Mouse (Mus musculus) gonadal fat pad, adult 2 months (tissue): Measurements from ENCODE around the gene Dennd4a. TPM values are rescaled to one million over a fixed set of nuclear protein-coding genes. Genes with fewer than 3 reads are reported as not detected.

ENCODE experiments used
- DNase-seq: peaks from one replicate; pipeline ENCODE4 v3.0.0-alpha.2; 2012; ENCODE audit warnings: low read depth
- polyA plus RNA-seq: library from polyadenylated mRNA; depleted of rRNA; stranded (reverse); fragments of >200 nt; gene quantifications from 2 replicates; pipeline ENCODE4 v1.2.3, GENCODE M21; 2012

Gene Dennd4a
- polyA plus RNA-seq, 1 experiment: 10.5 TPM

DNA sequence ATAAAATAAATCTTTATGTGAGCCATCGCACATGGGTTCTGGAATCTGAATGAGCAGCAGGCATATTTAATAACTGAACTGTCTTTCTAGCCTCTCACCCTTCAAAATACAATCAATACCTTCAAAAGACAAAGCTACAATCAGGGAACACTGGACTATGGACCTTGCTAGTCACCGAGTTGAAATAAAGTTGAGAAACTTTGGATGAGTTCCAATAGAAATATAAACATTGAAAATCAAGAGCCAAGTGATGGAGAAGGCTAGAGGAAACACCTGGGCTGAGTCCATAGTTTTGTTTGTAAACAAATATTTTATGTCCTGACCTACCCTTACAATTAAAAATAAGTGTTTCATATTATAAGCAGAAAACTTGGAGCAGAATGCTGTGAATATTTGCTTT, 102.8 kb downstream of the Dennd4a start:
- DNase-seq: no peak

DNA sequence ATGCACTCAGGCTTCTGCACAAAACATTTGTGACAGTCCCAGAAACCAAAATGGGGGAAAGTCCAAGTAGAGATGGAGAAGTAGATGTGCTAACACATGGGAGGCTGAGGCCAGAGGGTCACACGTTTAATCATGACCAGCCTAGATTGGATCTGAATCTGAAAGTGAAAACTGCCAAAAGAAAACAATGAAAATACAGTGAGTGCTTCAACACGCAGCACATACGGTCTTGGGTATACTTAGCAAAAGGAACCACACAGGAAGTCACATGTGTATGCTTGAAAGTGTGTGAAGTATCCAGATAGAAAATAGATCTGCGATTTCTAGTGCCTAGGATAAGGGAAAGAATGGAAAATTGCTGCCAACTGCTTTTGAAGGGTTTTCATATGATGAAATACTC, 103.5 kb downstream of the Dennd4a start:
- no peak for DNase-seq

DNA sequence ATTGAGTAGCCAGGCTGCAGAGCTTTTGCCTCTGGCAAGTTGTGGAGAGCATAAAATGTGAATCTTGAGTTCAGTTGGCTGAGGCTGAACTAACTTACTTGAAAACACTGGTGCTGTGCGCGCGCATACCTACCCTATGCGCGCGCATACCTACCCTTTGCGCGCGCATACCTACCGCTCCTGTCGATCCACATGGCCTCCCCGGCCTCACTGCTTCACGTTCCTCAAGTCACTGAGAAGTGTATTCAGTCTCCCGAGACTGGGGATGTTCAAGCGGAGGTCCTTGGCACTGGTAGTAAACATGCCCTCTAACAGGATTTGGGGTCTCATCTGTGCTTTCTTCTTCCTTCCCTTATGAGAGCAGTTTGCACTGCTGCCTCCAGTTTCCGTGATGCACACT, 107.4 kb downstream of the Dennd4a start:
- DNase-seq: peak; percentile 46

DNA sequence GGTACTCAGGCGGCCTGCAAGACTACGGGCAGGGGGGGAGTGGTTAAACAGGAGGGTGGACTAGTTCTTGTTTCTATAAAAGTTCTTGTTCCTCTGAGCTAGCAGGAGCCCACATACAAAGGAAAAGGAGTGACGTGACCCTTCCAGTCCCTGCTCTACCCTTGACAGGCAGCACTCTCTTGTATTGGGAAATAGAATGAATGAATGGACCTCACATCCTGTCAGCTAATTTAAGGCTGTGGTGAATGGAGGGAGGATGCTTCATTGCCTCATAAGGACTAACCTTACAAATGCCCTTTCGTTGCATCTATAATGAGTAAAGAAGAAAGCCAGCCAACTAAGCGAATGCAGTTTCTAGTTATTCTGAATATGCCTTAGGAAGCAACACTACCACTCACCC, 114.6 kb downstream of the Dennd4a start:
- DNase-seq: no peak

DNA sequence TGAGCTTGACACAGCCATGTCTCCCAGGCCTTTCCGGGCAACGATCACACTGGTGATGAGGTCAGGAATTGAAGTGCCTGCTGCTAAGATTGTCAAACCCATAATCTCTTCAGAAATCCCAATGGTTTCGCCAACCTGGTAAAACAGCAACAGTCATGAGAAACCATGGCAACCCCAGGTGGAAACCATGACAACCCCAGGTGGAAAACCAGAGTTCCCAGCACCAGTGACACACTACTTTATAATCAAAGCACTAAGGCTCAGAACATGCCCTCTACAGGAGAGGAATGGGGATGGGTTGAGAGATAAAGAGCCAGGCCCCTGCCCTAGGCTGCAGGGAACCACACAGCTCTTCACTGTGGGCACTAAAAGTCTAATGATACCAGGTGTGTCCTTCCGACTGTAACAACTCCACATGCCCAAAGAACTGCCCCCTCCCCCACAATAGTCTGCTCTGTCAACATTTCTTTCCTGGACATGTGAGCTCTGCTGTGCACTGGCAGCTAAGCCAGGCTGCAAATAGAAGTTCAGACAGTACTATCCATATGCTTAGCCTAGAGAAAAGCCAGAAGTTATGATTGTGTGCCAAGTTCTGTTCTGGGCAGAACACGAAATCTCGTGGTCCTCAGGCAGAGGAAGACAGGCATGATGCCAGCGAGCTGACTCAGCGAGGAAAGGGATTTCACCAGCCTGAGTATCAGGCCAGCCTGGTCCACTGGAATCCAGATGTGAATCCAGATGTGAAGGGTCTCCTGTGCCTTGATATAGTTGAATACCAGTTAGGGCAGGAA, 115.3 kb downstream of the Dennd4a start:
- no peak for DNase-seq

DNA sequence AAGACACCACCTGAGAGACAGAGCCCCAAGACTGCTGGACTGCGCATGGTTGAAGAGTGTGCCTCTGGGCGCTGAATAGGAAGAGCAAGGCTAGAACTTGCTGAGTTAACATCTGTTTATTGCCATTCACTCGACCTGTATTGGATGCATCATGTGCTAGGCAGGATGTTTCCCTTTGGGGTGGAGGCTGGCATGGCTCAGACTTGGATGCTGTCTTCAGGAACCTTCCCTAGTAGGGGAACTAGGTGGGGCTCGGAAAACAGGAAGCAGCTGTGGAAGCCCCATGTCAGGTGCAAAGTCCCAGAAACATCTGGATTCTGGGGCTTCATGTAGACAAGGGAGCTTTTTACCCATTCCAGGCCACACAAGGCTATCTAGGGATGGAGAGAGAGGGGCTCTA, 119.1 kb downstream of the Dennd4a start:
- no peak for DNase-seq

DNA sequence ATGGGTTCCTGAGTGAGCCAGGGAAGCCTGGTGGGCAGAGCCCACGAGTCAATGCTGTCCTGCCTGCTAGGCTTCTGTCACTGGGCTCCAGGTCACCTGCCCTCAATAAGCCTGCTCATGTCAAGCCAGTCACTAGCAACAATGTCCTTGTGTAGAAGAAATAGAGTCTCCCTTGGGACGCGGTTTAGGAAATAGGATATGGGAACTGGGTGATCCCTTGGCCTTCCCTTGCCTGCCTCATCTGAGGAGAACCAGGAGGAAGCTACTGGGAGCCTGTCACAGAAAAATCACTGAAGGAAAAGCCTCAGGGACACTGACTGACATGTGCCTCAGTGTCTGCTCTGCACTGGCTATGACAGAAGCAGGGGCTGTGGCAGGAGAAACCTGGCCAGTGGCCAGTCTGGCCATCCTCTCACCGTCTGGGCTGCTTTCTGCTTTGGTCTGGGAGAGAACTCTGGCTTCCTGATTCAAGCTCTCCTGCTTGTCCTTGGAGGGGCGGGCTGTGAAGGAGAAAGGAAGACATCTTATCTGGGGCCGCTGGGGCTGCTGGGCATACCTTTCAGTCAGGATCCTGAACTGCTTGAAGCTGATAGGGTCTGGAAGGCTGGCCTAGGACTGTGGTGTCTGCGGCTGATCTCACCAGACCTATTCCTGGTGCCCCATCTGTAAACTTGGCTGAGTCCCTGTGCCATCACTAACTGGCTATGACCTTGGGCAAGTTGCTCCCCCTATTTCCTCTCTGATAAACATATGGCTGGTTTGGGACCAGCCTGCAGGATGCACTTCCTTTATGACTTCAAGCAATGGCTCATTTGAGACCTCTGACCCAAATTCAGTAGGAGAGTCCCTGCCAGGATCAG, 120.8 kb downstream of the Dennd4a start:
- DNase-seq: no peak

DNA sequence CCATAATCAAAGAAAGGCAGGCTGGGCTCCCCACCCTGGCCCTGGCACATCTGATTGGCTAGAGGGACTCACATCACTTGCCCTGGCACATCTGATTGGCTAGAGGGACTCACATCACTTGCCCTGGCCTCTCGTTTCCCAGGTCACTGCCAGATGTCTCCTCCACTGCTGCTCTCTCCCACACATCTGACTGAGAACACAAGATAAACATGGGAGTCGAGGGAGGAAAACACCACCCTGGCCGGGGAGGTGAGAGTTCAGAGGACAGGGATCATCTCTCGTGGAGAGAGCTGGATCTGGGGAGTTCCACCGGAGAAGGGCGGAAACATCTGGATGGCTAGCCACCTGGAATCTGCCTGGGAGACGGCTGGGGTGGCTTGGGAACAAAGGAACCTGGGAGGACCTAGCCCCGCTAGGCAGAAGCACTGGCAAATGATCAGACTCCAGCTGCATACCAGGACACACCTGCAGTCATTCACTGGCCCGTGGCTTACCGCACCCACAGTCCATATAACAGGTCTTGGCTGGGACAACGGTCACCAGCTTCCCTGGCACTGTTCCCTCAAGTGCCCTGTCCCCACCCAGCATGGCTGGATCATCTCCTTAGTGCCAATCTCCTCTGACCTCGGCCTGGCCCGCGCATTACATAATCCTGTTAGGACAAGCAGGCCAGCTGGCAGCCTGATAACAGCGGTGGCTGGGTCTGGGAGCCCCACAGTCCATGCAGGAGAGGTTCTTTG, 123.0 kb downstream of the Dennd4a start:
- no peak for DNase-seq

DNA sequence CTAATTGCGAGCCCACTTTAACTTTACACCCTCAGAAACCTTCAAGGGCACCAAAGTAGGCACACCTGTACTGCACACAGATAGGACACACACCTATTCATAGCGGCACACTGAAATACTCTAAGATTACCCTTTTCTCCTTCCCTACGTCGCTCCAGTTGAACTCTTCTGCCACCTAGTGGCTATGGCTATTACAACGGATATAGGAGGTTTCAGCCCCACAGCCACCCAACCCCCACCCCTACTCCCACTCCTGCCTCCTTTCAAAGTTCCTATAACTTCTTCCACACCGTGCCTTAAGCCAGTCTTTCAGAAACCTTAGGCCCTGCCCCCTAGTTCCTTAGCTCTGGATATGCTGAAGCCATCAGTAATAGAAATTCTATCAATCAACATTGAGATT, 125.4 kb downstream of the Dennd4a start:
- no peak for DNase-seq

DNA sequence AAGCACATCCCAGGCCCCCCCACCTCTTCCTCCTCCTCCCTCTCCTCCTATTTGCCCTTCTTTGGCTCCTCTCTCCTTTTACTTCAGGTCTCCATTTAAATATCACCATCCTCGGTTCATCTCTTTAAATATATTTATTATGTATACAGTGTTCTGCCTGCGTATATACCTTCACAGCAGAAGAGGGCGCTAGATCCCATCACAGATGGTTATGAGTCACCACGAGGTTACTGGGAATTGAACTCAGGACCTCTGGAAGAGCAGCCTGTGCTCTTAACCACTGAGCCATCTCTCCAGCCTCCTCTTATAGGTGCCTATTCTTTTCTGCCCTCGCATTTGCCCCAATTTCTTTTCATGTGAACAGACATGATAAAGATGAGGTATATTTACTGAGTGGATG, 126.4 kb downstream of the Dennd4a start:
- DNase-seq: no peak

DNA sequence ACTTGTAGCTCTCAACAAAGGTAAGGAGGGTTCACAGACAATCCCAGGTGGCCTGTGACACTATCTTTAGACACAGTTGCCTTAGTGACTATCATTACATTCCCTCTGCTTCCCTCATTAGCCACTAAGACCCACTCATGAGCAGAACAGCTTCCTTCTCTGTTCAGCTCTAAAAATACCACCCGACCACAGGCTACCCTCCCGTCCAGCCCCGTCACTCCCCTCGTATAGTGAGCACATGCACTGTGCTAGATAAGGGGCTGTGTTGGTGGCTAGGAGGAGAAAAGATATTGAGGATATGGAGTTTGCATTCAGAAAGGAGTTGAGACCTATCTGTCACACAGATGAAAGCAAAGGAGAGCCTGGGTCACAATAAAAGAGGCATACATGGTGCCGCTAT, 127.4 kb downstream of the Dennd4a start:
- DNase-seq: no peak

DNA sequence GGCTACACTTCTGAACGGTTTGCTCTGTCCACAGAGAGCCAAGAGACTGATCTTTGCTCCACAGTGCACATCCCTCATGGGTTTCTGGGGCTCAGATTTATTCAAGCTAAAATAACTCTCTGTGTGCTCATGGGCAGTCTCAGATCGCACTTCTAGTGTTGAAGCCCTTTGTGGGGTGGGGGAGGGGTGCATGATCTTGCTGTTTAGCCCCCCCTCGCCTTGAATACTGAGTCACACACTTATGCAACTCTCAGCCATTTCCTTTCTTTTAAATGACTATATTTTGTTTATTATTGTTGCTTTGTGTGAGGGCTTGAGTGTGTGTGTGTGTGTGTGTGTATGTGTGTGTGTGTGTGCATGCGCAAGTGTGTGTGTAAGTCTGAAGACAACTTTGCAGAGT, 128.1 kb downstream of the Dennd4a start:
- no peak for DNase-seq

DNA sequence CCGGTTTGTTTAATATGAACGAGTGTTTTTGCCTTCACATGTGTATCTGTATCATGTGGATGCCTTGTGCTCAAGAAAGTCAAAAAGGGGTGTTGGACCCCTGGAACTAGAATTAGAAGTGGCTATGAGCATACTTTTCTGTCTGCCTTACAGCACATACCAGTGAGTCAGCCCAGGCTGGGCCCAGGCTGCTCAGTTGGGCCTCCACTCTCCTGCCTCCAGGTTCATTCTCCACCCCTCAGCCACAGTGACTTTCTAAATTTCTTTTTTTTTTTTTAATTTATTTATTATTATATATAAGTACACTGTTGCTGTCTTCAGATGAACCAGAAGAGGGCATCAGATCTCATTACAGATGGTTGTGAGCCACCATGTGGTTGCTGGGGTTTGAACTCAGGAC, 128.7 kb downstream of the Dennd4a start:
- DNase-seq: no peak

DNA sequence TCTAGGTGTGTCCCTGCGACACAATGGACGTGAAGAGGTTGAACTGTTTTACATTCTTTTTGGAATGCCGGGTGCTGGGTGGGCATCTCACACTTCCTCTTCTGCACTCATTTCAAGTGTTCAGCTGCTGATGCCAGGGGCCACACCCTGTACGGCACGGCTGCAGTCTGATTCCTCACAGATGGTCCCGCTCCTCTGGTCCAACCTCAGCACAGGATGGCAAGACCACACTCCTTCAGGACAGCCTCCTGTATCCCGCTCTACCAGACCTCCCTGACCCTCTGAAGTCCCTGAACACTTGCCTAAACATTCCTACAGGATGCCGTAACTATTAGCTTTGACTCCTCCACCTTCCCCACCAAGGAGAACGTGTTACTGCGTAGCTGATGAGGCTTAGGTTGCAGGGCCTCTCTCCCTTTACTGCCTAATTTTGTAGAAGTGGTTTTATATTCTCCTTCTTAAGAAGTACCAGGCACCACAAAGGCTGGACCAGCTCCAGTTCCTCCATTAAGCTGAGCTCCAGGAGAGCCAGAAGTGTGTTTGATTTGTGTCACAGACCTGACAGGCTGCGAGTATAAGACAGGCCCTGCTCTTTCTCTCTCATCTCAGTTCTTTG, 129.7 kb downstream of the Dennd4a start:
- no peak for DNase-seq

DNA sequence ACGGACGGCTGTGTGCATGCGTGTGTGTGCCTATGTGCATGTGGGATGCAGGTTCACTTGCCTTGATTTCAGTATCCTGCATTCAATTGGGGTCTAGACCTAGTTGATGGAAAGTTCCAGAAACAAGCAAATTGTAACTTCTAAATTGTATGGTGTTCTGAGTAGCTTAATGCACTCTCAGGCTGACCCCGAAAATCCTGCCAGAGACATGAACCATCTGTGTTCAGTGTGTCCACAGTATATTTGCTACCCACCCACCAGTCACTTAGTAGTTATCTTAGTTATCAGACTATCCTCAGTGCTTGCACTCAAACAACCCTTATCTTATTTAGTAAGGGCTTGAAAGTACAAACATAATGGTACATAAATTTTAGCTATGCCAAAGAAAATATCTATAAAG, 130.5 kb downstream of the Dennd4a start:
- DNase-seq: no peak

DNA sequence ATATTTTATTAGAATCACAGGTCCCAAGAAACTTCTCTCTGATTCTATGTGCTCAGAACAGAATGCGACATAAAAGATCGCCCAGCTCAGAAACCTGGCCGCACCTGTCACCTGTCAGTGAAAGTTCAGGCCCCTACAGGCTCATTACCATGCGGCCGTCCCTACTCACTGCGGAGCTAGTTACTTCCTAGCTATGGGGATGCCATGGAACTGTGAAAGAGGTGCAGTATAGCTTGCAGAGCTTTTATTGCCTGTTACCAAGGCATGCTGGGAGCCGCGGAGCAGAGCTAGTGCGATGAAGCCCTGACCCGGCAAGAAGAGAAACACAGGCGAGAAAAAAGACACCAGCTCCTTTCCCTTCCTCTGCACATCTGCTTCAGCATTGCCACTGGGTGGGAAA, 132.9 kb downstream of the Dennd4a start:
- no peak for DNase-seq

DNA sequence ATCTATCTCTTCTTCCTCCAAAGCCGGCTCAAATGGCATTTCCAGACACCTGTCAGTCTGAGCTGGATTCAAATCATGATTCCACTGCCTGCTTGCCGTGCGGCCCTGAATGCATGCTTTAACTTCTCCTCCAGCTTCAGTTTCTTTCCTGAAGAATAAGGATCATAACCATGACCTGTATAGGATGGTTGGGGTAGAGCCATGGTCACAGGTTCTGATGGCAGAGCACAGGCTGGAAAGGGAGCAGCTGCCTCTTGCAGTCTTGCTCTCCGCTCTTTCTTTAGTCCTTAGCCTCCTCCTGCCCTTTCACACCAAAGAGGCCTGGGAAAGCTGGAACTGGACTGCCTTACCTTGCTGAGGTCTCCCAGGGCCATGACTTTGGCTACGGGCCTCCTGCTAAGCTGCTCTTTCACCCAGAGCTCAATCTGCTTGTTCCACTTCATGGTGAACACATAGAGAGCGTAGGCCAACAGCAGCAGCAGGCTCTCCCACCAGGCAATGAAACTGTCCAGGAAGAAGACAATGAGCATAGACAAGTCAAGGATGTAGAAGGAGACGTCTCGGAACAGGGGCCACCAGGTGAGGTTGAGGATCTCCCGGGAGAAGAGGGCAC, 136.4 kb downstream of the Dennd4a start:
- DNase-seq: no peak

DNA sequence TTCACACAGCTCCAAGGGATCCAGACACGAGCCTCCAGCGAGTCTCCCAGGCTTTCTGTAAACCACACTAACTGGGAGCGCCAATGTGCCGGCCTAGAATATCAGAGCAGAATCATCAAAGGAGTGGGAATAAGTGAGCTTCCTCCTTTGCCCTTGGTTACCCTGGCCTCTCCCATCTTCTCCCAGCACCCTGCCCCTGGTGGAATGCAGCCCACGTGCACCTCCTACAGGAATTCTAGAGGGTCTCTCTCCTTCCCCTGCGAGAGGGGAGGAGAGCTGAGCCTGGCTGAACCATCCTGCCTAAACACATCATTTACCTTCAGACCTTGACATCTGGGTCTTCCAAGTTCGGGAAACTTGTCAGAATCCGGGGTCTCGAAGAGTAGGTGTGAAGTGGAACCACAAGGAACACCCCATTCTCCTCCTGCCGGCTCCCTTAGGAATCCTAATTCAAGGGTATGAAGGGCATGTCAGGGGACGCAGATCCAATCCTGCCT, 140.1 kb downstream of the Dennd4a start, which contains the start of gene Slc24a1:
Gene Slc24a1 (minus strand): TSS at position 447 of the 497 bp plus-strand sequence.
- DNase-seq: no peak

DNA sequence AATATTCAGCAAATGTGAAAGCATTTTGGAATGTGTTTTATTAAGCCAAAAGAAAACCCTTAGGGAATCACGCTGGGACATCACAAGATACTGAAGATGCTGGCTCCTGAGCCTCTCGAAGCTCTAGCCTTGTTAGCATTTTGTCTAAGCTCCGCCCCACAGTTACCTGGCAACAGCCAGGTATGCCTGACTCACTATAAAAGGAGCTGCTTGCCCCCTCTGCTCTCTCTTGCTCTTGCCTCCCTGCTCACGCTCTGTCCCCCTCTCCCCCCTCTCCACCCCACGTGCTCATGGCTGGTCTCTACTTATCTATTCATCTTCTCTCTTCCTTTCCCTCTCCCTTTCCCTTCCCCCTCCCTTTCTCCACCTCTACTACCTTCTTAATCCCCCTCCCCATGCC, 140.9 kb downstream of the Dennd4a start:
- DNase-seq: no peak

DNA sequence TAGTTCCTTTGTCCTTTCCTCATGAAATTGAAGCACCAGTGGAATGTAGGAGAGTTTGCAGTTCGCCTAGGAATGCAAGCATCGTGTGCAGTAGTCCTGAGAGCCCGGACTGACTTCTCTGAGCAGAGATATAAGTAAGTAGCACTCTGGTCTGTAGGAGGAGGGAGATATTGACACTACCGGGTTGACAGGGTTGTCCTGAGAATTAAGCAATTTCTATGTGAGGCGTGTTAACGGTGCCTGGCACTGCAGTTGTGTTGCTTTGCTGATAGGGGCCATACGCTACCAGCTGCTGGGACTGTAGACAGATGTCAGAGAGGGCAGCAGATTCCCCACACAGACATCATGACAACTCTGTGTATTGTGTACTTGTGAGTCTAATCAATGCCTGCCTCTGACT, 142.1 kb downstream of the Dennd4a start:
- DNase-seq: no peak

DNA sequence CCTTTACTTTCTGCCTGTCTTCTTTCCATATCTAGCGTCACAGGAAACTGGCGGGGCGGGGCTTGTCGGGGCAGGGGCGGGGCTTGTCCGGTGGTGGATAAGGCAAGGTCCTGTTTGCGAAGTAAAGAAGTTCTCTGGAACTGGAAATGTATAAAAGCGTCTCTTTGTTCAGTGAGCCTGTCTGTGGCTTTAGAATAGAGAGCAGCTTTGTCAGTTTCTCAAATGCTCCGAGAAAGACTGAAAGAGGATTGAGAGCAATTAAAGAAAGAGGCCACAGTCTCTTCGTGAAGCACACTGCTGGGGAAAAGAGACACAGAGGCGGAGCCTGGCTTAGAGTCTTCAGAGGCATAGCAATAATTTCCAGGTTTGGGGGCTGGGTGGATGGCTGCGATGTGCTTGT, 145.2 kb downstream of the Dennd4a start:
- no peak for DNase-seq
